Mouse (Mus musculus): ENCODE data around the gene Spats1. TPM values are rescaled to one million over a fixed set of nuclear protein-coding genes. Genes with fewer than 3 reads are reported as not detected.

Gene Spats1
- polyA plus RNA-seq, 1 experiment from 2014 or later, result 0.48 TPM

DNA sequence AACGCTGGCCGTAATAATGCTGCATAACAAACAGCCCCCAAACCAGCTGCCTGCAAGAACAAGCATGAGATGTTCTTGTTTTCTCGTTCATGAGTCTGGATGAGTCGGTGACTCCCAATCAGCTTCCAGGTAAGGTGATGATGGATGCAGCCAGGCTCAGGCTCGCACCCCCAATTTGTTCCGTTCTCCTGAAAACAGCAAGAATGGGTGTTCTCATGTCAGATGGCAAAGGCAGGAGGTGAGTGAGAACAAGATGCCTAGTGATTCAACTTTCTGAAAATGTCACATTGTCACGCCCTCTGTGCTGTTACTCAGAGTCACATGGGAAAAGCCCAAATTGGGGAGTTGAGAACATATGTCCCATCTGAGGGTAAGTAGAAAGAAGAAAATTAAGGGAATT is 10.4 kb upstream of the Spats1 start:
- WGBS, result 90% methylated on average over 7 of the region's 7 CpGs
- Histone ChIP-seq H3K9me3 (peaks cover 10% of the 10 kb centered on the region; the same call in 1 of the 2 replicates), H3K27me3 (ENCODE audit: poor library complexity, severe bottlenecking) (no peaks in the 10 kb centered on the region), H3K4me1 (no peaks in the 10 kb centered on the region), H3K4me3 (no peak overlapping the region), H3K27ac (no peak overlapping the region), H3K36me3 (replicated peaks) (no peaks in the 10 kb centered on the region)
- no peak for DNase-seq (ENCODE audit: extremely low spot score, low spot score)

DNA sequence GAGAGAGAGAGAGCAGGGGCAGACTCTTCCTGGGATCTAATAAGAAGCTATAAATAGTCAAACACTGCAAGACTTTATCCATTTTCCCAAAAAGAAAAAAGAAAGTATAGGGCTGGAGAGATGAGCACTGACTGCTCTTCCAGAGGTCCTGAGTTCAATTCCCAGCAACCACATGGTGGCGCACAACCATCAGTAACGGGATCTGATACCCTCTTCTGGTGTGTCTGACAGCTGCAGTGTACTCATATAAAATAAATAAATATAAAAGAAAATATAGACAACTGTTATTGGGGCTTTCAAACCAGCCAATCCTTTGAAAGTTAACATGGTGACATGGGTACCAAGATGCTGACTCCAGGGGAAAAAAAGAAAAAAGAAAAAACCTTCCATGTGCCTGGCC is 5.2 kb upstream of the Spats1 start:
- H3K9me3 ChIP-seq, result peaks cover 10% of the 10 kb centered on the region; the same call in 1 of the 2 replicates
- no peaks in the 10 kb centered on the region for H3K36me3 ChIP-seq (replicated peaks)
- no peak for DNase-seq (ENCODE audit: extremely low spot score, low spot score)
- no peak overlapping the region for H3K4me3 ChIP-seq
- no peak overlapping the region for H3K27ac ChIP-seq
- peaks cover 29% of the 10 kb centered on the region for H3K27me3 ChIP-seq (ENCODE audit: poor library complexity, severe bottlenecking)
- WGBS, result 42% methylated on average over 2 of the region's 2 CpGs
- H3K4me1 ChIP-seq, result peaks cover 8% of the 10 kb centered on the region; the same call in 1 of the 2 replicates

DNA sequence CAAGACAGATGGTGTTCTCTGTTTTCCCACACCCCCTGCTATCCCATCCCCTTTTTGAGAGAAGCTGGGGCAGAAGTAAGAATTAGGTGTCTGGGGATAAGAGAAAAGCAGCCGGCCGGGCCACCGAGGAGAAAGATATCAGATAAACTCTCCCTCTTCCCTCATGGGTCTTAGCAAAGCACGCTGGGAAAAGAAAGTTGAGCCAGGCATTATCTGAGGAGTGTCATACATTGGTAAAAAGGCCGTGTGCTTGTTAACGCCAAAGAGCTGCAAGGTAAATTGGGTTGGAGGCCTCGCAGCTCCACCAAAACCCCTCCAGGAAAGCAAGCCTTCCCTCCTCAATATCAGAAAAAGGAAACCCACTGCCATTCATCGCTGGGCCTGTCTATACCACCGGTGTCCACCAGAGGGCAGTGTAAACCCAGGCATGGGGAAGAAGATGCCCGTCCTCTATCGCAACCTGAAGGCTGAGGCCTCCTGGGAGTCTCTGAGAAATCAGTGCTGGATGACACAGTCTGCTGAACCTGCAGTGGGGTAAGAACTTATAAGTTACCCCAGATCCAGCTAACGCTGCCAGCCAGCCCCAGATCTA is 3.1 kb upstream of the Spats1 start:
- Histone ChIP-seq H3K27me3 (ENCODE audit: poor library complexity, severe bottlenecking) (peaks cover 50% of the 10 kb centered on the region), H3K27ac (no peak overlapping the region), H3K4me3 (no peak overlapping the region), H3K36me3 (replicated peaks) (no peaks in the 10 kb centered on the region), H3K4me1 (peaks cover 18% of the 10 kb centered on the region), H3K9me3 (peaks cover 10% of the 10 kb centered on the region; the same call in 1 of the 2 replicates)
- DNase-seq (ENCODE audit: extremely low spot score, low spot score), result peak; percentile 88
- 20% methylated on average over 12 of the region's 12 CpGs for WGBS

- no peak for DNase-seq (ENCODE audit: extremely low spot score, low spot score)
- peaks cover 54% of the 10 kb centered on the region for H3K27me3 ChIP-seq (ENCODE audit: poor library complexity, severe bottlenecking)
- peak overlapping the region; percentile 56 for H3K4me3 ChIP-seq
- peaks cover 18% of the 10 kb centered on the region for H3K4me1 ChIP-seq
- no peaks in the 10 kb centered on the region for H3K9me3 ChIP-seq
- H3K27ac ChIP-seq, result 0 out of 2 replicates have a peak overlapping the region, but pooled peaks have one; percentile 60
- 67% methylated on average over 8 of the region's 8 CpGs for WGBS
- H3K36me3 ChIP-seq (replicated peaks), result no peaks in the 10 kb centered on the region
Measured at GRCm38 (mm10) chr17:45474146-45474545, 1.1 kb downstream of the Spats1 start.

- no peak overlapping the region for H3K4me3 ChIP-seq
- H3K9me3 ChIP-seq, result no peaks in the 10 kb centered on the region
- peaks cover 54% of the 10 kb centered on the region for H3K27me3 ChIP-seq (ENCODE audit: poor library complexity, severe bottlenecking)
- no peak for DNase-seq (ENCODE audit: extremely low spot score, low spot score)
- H3K4me1 ChIP-seq, result peaks cover 17% of the 10 kb centered on the region
- H3K36me3 ChIP-seq (replicated peaks), result no peaks in the 10 kb centered on the region
- 78% methylated on average over 6 of the region's 6 CpGs for WGBS
- no peak overlapping the region for H3K27ac ChIP-seq
Measured at GRCm38 (mm10) chr17:45473667-45474066, 1.5 kb downstream of the Spats1 start.

DNA sequence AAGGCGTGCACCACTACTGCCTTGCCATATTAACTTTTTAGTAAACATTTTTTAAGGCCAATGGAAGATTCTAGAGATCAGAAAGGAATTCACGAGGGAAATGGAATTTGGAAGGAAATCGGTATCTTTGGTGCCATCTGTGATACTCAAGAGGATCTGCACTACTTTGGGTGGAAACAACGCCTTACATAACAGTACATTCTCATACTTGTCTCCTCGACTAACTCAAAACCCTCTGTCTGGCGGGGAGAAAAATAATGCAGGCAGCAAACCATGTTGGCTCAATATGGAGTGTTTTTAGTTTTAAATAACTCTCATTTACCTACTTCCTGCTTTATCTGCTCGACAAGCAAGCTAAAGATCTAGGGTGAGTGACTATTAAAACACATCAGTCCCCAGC is 4.5 kb downstream of the Spats1 start:
- Histone ChIP-seq H3K4me3 (no peak overlapping the region), H3K27ac (no peak overlapping the region), H3K4me1 (peaks cover 11% of the 10 kb centered on the region), H3K27me3 (ENCODE audit: poor library complexity, severe bottlenecking) (peaks cover 28% of the 10 kb centered on the region), H3K36me3 (replicated peaks) (no peaks in the 10 kb centered on the region), H3K9me3 (peaks cover 10% of the 10 kb centered on the region)
- WGBS, result 90% methylated on average over 7 of the region's 7 CpGs
- no peak for DNase-seq (ENCODE audit: extremely low spot score, low spot score)

GRCm38 (mm10) chr17:45468302-45468701 is 6.9 kb downstream of the Spats1 start:
- 83% methylated on average over 5 of the region's 5 CpGs for WGBS
- Histone ChIP-seq H3K4me1 (no peaks in the 10 kb centered on the region), H3K36me3 (replicated peaks) (no peaks in the 10 kb centered on the region), H3K27ac (no peak overlapping the region), H3K9me3 (peaks cover 10% of the 10 kb centered on the region), H3K4me3 (no peak overlapping the region), H3K27me3 (ENCODE audit: poor library complexity, severe bottlenecking) (peaks cover 4% of the 10 kb centered on the region)
- DNase-seq (ENCODE audit: extremely low spot score, low spot score), result no peak

GRCm38 (mm10) chr17:45466701-45467100 is 8.5 kb downstream of the Spats1 start:
- 65% methylated on average over 2 of the region's 2 CpGs for WGBS
- DNase-seq (ENCODE audit: extremely low spot score, low spot score), result no peak
- no peaks in the 10 kb centered on the region for H3K36me3 ChIP-seq (replicated peaks)
- H3K9me3 ChIP-seq, result peaks cover 10% of the 10 kb centered on the region
- no peaks in the 10 kb centered on the region for H3K4me1 ChIP-seq
- H3K27ac ChIP-seq, result no peak overlapping the region
- H3K27me3 ChIP-seq (ENCODE audit: poor library complexity, severe bottlenecking), result no peaks in the 10 kb centered on the region
- H3K4me3 ChIP-seq, result no peak overlapping the region

DNA sequence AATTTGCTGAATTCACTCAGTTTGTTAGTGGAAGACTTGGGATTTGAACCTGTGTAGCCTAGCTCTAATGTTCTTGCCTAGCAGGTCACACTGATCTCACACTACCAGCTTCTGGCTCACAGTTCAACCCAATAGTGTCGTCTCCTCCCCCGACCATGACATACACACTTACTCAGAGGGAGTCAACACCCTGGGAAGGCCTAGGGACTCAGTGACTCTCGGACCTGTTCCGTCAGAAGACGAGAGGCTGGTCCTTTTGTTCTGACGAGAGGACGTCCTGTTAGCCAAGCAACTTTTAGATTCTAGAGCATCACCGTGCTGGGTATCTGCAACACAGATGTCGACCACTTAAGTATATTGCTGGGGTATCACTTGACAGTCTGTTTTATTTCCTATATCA is 11.0 kb downstream of the Spats1 start:
- Histone ChIP-seq H3K4me3 (no peak overlapping the region), H3K27me3 (ENCODE audit: poor library complexity, severe bottlenecking) (no peaks in the 10 kb centered on the region), H3K4me1 (no peaks in the 10 kb centered on the region), H3K9me3 (peaks cover 10% of the 10 kb centered on the region), H3K27ac (no peak overlapping the region), H3K36me3 (replicated peaks) (no peaks in the 10 kb centered on the region)
- no peak for DNase-seq (ENCODE audit: extremely low spot score, low spot score)
- WGBS, result 86% methylated on average over 9 of the region's 9 CpGs

GRCm38 (mm10) chr17:45462506-45462905 is 12.7 kb downstream of the Spats1 start:
- Histone ChIP-seq H3K4me1 (no peaks in the 10 kb centered on the region), H3K9me3 (peaks cover 6% of the 10 kb centered on the region), H3K27me3 (ENCODE audit: poor library complexity, severe bottlenecking) (no peaks in the 10 kb centered on the region), H3K4me3 (no peak overlapping the region), H3K36me3 (replicated peaks) (no peaks in the 10 kb centered on the region), H3K27ac (no peak overlapping the region)
- WGBS, result 91% methylated on average over 4 of the region's 4 CpGs
- no peak for DNase-seq (ENCODE audit: extremely low spot score, low spot score)

- no peaks in the 10 kb centered on the region for H3K27me3 ChIP-seq (ENCODE audit: poor library complexity, severe bottlenecking)
- no peaks in the 10 kb centered on the region for H3K36me3 ChIP-seq (replicated peaks)
- no peak for DNase-seq (ENCODE audit: extremely low spot score, low spot score)
- 83% methylated on average over 8 of the region's 8 CpGs for WGBS
- H3K9me3 ChIP-seq, result no peaks in the 10 kb centered on the region
- no peak overlapping the region for H3K27ac ChIP-seq
- H3K4me3 ChIP-seq, result no peak overlapping the region
- peaks cover 13% of the 10 kb centered on the region for H3K4me1 ChIP-seq
Measured at GRCm38 (mm10) chr17:45459062-45459461, 16.2 kb downstream of the Spats1 start.

DNA sequence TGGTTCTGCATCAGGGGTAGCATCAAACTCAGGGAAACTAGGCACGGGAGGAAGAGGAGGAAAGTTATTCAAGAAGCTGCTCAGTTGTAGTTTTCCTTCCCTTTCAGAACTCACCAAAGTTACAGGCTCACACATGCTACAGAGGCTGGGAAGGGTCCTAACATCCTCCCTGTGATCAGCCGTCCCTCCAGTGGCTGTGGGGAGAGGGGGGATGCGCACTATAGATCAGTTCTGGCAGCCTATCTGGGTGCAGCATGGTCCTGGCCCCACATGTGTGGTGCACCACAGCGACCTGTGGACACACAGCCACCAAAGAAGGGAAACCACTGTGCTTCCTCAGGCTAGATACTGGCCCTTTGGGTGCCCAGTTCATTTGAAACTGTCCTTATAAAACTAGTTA is 16.7 kb downstream of the Spats1 start:
- H3K9me3 ChIP-seq, result no peaks in the 10 kb centered on the region
- 83% methylated on average over 4 of the region's 4 CpGs for WGBS
- no peak overlapping the region for H3K27ac ChIP-seq
- H3K27me3 ChIP-seq (ENCODE audit: poor library complexity, severe bottlenecking), result no peaks in the 10 kb centered on the region
- H3K36me3 ChIP-seq (replicated peaks), result no peaks in the 10 kb centered on the region
- peaks cover 13% of the 10 kb centered on the region for H3K4me1 ChIP-seq
- no peak overlapping the region for H3K4me3 ChIP-seq
- no peak for DNase-seq (ENCODE audit: extremely low spot score, low spot score)

- no peaks in the 10 kb centered on the region for H3K9me3 ChIP-seq
- no peaks in the 10 kb centered on the region for H3K36me3 ChIP-seq (replicated peaks)
- no peak overlapping the region for H3K4me3 ChIP-seq
- H3K27ac ChIP-seq, result no peak overlapping the region
- DNase-seq (ENCODE audit: extremely low spot score, low spot score), result no peak
- H3K27me3 ChIP-seq (ENCODE audit: poor library complexity, severe bottlenecking), result no peaks in the 10 kb centered on the region
- H3K4me1 ChIP-seq, result peaks cover 13% of the 10 kb centered on the region
- 92% methylated on average over 5 of the region's 5 CpGs for WGBS
Measured at GRCm38 (mm10) chr17:45457487-45457886, 17.7 kb downstream of the Spats1 start.
